Mouse (Mus musculus) limb, embryonic 14.5 days (tissue): ENCODE measurements around the gene Adat1. TPM values are rescaled to one million over a fixed set of nuclear protein-coding genes. Genes with fewer than 3 reads are reported as not detected.

ENCODE experiments used
- ATAC-seq: fragments of 200-750 bp; cut with Nextera tagmentation; 2 replicates; pipeline ENCODE4 v1.8.0; 2017; ENCODE audit warnings: low read depth, moderate number of reproducible peaks, moderate TSS enrichment; ENCODE audit not compliant: low FRiP score
- DNase-seq: peaks from one replicate; pipeline ENCODE4 v3.0.0-alpha.2; 2015; ENCODE audit warnings: low spot score
- H3K27ac ChIP-seq: fragments of 300-500 bp; sonication (generic); replicated peaks from 2 replicates; pipeline ENCODE4 v1.5.1; 2014; ENCODE audit warnings: low read depth, mild to moderate bottlenecking, low read length, moderate library complexity, mixed read lengths
- H3K27me3 ChIP-seq: fragments of 300-500 bp; sonication (generic); 2 replicates; pipeline ENCODE4 v1.6.1; 2014; ENCODE audit warnings: low read length, mixed read lengths; ENCODE audit not compliant: control insufficient read depth, insufficient read depth
- H3K36me3 ChIP-seq: fragments of 300-500 bp; sonication (generic); 2 replicates; pipeline ENCODE4 v1.6.1; 2014; ENCODE audit warnings: mild to moderate bottlenecking, low read length, moderate library complexity, mixed read lengths; ENCODE audit not compliant: control insufficient read depth, insufficient read depth
- H3K4me1 ChIP-seq: fragments of 300-500 bp; sonication (generic); 2 replicates; pipeline ENCODE4 v1.6.1; 2014; ENCODE audit warnings: antibody characterized with exemption, low read length, mixed read lengths; ENCODE audit not compliant: control insufficient read depth, insufficient read depth
- H3K4me2 ChIP-seq: fragments of 300-500 bp; sonication (generic); replicated peaks from 2 replicates; pipeline ENCODE4 v1.6.1; 2014; ENCODE audit warnings: low read depth, mild to moderate bottlenecking, low read length, moderate library complexity; ENCODE audit not compliant: severe bottlenecking
- H3K4me3 ChIP-seq: fragments of 300-500 bp; sonication (generic); replicated peaks from 2 replicates; pipeline ENCODE4 v1.5.1; 2014; ENCODE audit warnings: low read length
- H3K9ac ChIP-seq: fragments of 300-500 bp; sonication (generic); 2 replicates; pipeline ENCODE4 v1.6.1; 2014; ENCODE audit warnings: mild to moderate bottlenecking, low read depth, low read length, moderate library complexity; ENCODE audit not compliant: severe bottlenecking
- H3K9me3 ChIP-seq: fragments of 300-500 bp; sonication (generic); 2 replicates; pipeline ENCODE4 v1.6.1; 2016; ENCODE audit warnings: low read length; ENCODE audit not compliant: control insufficient read depth
- POLR2A ChIP-seq: fragments of 200-500 bp; IDR thresholded peaks from 2 replicates; pipeline ENCODE4 v1.8.0; 2012; ENCODE audit warnings: inconsistent platforms, mild to moderate bottlenecking, moderate library complexity, borderline replicate concordance; ENCODE audit not compliant: insufficient read depth, insufficient read length; ENCODE audit errors: extremely low read depth
- WGBS: fragments of 180-500 bp; shearing (Covaris S2); extraction: QIAGEN DNeasy Blood & Tissue Kit; methylation state at CpG from one replicate; pipeline ENCODE4 v1.1.7; 2014; 5-methylcytosine and 5-hydroxymethylcytosine counted together
- polyA plus RNA-seq, 2 experiments: library from polyadenylated mRNA; depleted of rRNA in 1 of 2; stranded (reverse) in 1 of 2; unstranded in 1 of 2; fragments of >200 nt; fragmentation: Nextera tagmentation in 1 of 2; extraction: Ambion mirVana in 1 of 2; gene quantifications; 2 replicates each; pipeline versions ENCODE4 v1.2.1 to v1.2.3; 2012 to 2014

The Adat1 gene
- polyA plus RNA-seq, 2 experiments: 6.1 to 12.2 TPM

GRCm38 (mm10) chr8:111963546-111963945 lies 28.6 kb downstream of the Adat1 start:
- Histone ChIP-seq H3K27me3 (no peaks in the 10 kb centered on the region), H3K9me3 (no peaks in the 10 kb centered on the region), H3K36me3 (no peaks in the 10 kb centered on the region), H3K9ac (no peak overlapping the region), H3K4me2 (no peak overlapping the region), H3K4me1 (no peaks in the 10 kb centered on the region), H3K4me3 (no peak overlapping the region), H3K27ac (no peak overlapping the region)
- no peak for TF ChIP-seq POLR2A
- ATAC-seq: no peak
- WGBS: 88% methylated on average over 4 of the region's 4 CpGs
- no peak for DNase-seq

- TF ChIP-seq POLR2A: no peak
- no peak overlapping the region for H3K4me2 ChIP-seq
- H3K9ac ChIP-seq: no peak overlapping the region
- H3K9me3 ChIP-seq: no peaks in the 10 kb centered on the region
- WGBS: 75% methylated on average over 10 of the region's 10 CpGs
- ATAC-seq (no peak), DNase-seq (no peak)
- no peaks in the 10 kb centered on the region for H3K36me3 ChIP-seq
- no peak overlapping the region for H3K27ac ChIP-seq
- H3K4me3 ChIP-seq: no peak overlapping the region
- no peaks in the 10 kb centered on the region for H3K27me3 ChIP-seq
- H3K4me1 ChIP-seq: no peaks in the 10 kb centered on the region
Measured at GRCm38 (mm10) chr8:111963091-111963490, 29.0 kb downstream of the Adat1 start.

GRCm38 (mm10) chr8:111962589-111962988 lies 29.5 kb downstream of the Adat1 start:
- 71% methylated on average over 1 of the region's 1 CpGs for WGBS

GRCm38 (mm10) chr8:111961330-111961729 lies 30.8 kb downstream of the Adat1 start:
- ATAC-seq (no peak), DNase-seq (no peak)
- 78% methylated on average over 3 of the region's 3 CpGs for WGBS
- no peaks in the 10 kb centered on the region for H3K27me3 ChIP-seq
- no peaks in the 10 kb centered on the region for H3K4me1 ChIP-seq
- H3K4me3 ChIP-seq: no peak overlapping the region
- H3K9me3 ChIP-seq: no peaks in the 10 kb centered on the region
- no peak overlapping the region for H3K4me2 ChIP-seq
- TF ChIP-seq POLR2A: no peak
- H3K36me3 ChIP-seq: peaks cover 11% of the 10 kb centered on the region
- no peak overlapping the region for H3K9ac ChIP-seq
- no peak overlapping the region for H3K27ac ChIP-seq

More at GRCm38 (mm10) chr8:111962589-111962988, 29.5 kb downstream of the Adat1 start:
- H3K36me3 ChIP-seq: no peaks in the 10 kb centered on the region
- no peak overlapping the region for H3K27ac ChIP-seq
- no peaks in the 10 kb centered on the region for H3K9me3 ChIP-seq
- no peaks in the 10 kb centered on the region for H3K4me1 ChIP-seq
- no peak for ATAC-seq
- no peak overlapping the region for H3K4me2 ChIP-seq
- no peak overlapping the region for H3K4me3 ChIP-seq
- DNase-seq: no peak
- no peaks in the 10 kb centered on the region for H3K27me3 ChIP-seq
- H3K9ac ChIP-seq: no peak overlapping the region
- no peak for TF ChIP-seq POLR2A

GRCm38 (mm10) chr8:111960591-111961321 lies 31.3 kb downstream of the Adat1 start:
- ATAC-seq (no peak), DNase-seq (no peak)
- Histone ChIP-seq H3K4me2 (no peak overlapping the region), H3K36me3 (peaks cover 13% of the 10 kb centered on the region), H3K4me1 (no peaks in the 10 kb centered on the region), H3K4me3 (no peak overlapping the region), H3K27me3 (no peaks in the 10 kb centered on the region), H3K27ac (no peak overlapping the region), H3K9ac (no peak overlapping the region), H3K9me3 (no peaks in the 10 kb centered on the region)
- no peak for TF ChIP-seq POLR2A
- WGBS: 70% methylated on average over 15 of the region's 15 CpGs
